Mouse (Mus musculus) C2C12 (cell line): ENCODE data around the gene Gm10959. TPM values are rescaled to one million over a fixed set of nuclear protein-coding genes. Genes with fewer than 3 reads are reported as not detected.

Experiments
- H3K27me3 ChIP-seq: one replicate; pipeline ENCODE4 v1.6.1; 2011; ENCODE audit not compliant: control insufficient read depth, insufficient read depth, insufficient read length
- H3K36me3 ChIP-seq: one replicate; pipeline ENCODE4 v1.6.1; 2011; ENCODE audit not compliant: control insufficient read depth, insufficient read depth
- H3K4me3 ChIP-seq: one replicate; pipeline ENCODE4 v1.5.1; 2011; ENCODE audit warnings: mild to moderate bottlenecking, control low read depth; ENCODE audit not compliant: poor library complexity, insufficient read depth, severe bottlenecking
- H3K79me2 ChIP-seq: one replicate; pipeline ENCODE4 v1.6.1; 2011; ENCODE audit not compliant: control insufficient read depth, insufficient read depth
- H3K79me3 ChIP-seq: one replicate; pipeline ENCODE4 v1.6.1; 2011; ENCODE audit warnings: low read depth, control low read depth
- H3ac ChIP-seq: one replicate; pipeline ENCODE3; 2011; ENCODE audit warnings: low read depth; ENCODE audit not compliant: control insufficient read depth, insufficient read length
- CEBPB ChIP-seq: IDR thresholded peaks from one replicate; pipeline ENCODE4 v1.6.1; 2011; ENCODE audit warnings: low read depth, mild to moderate bottlenecking, control low read depth, moderate library complexity
- CTCF ChIP-seq: IDR thresholded peaks from one replicate; pipeline ENCODE4 v1.5.1; 2011; ENCODE audit not compliant: control insufficient read depth, insufficient read depth, insufficient read length
- FOSL1 ChIP-seq: IDR thresholded peaks from one replicate; pipeline ENCODE4 v1.8.0; 2011; ENCODE audit warnings: mild to moderate bottlenecking, low read length; ENCODE audit not compliant: poor library complexity, insufficient read depth, severe bottlenecking
- MAX ChIP-seq: IDR thresholded peaks from one replicate; pipeline ENCODE4 v1.6.1; 2011; ENCODE audit warnings: mild to moderate bottlenecking, control low read depth
- MYOD1 ChIP-seq: IDR thresholded peaks from one replicate; pipeline ENCODE4 v1.6.1; 2011; ENCODE audit warnings: low read depth; ENCODE audit not compliant: control insufficient read depth, insufficient read length
- MYOG ChIP-seq: IDR thresholded peaks from one replicate; pipeline ENCODE4 v1.6.1; 2011; ENCODE audit not compliant: control insufficient read depth, insufficient read length; ENCODE audit errors: extremely low read depth
- USF1 ChIP-seq: IDR thresholded peaks from one replicate; pipeline ENCODE4 v1.6.1; 2011; ENCODE audit warnings: low read depth, mild to moderate bottlenecking, control low read depth, moderate library complexity
- polyA plus RNA-seq: library from polyadenylated mRNA; unstranded; fragments of >200 nt; fragmentation: generic; extraction: Trizol; gene quantifications from one replicate; pipeline ENCODE4 v1.2.1, GENCODE M21; 2012; ENCODE audit warnings: missing spikeins

Gm10959 gene
- polyA plus RNA-seq, 1 experiment = not detected

DNA sequence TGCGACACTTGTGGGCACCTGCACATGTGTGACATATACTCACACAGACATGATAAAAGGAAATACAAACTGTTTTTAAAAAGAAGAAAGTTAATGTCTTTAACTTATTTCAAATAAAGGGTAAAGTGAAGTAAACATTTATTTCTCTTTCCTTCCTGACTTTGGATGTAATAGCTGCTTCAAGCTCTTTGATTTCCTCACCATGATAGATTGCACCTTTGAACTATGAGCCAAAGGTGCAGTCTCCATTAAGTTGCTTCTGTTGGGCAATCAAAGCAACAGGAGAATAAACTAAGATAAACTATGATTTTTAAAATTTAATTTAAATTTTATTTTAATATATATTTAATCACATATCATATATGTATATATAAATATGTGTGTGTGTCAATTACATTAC lies 50.9 kb downstream of the Gm10959 start:
- Histone ChIP-seq H3K79me2 (no peaks in the 10 kb centered on the region), H3K27me3 (no peaks in the 10 kb centered on the region), H3K4me3 (no peak overlapping the region), H3ac (no peak overlapping the region), H3K79me3 (no peaks in the 10 kb centered on the region), H3K36me3 (no peaks in the 10 kb centered on the region)
- TF ChIP-seq FOSL1 = no peak
- no peak for TF ChIP-seq MAX
- TF ChIP-seq MYOG = no peak
- no peak for TF ChIP-seq CTCF
- TF ChIP-seq CEBPB = no peak
- TF ChIP-seq USF1 = no peak
- TF ChIP-seq MYOD1 = no peak

DNA sequence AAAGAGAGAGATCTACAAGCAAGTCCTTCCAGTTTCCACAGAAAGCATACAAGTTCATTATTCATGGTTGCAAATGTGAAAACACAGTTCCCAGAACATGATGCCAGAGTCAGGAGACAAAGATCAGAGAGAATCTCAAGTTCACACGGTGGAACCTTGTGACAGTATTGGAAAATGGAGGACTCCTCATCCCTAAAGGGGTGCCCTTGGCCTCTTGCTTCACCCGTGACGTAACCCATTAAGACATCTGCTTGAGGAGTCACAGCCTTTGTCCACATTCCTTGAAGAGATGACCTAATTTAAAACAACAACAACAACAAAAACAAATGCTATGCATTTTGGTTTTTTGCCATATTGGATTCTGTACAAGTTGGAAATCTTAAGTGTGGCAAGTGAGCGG lies 54.1 kb downstream of the Gm10959 start:
- TF ChIP-seq MAX (no peak), CEBPB (no peak), USF1 (no peak), FOSL1 (no peak), MYOG (no peak), CTCF (no peak), MYOD1 (no peak)
- H3K27me3 ChIP-seq = no peaks in the 10 kb centered on the region
- no peaks in the 10 kb centered on the region for H3K36me3 ChIP-seq
- H3K4me3 ChIP-seq = no peak overlapping the region
- no peaks in the 10 kb centered on the region for H3K79me3 ChIP-seq
- H3K79me2 ChIP-seq = no peaks in the 10 kb centered on the region
- no peak overlapping the region for H3ac ChIP-seq

Other genes starting within 250 kb of the Gm10959 start
- 2.9 TPM for gene Pde5a, start 190.4 kb downstream of the Gm10959 start, polyA plus RNA-seq
- not detected for gene Fabp2, start 24.3 kb downstream of the Gm10959 start, polyA plus RNA-seq
- gene 1810037I17Rik, start 4.8 kb upstream of the Gm10959 start, polyA plus RNA-seq = 64.2 TPM
- gene Usp53, start 65.2 kb upstream of the Gm10959 start, polyA plus RNA-seq = 1.7 TPM
- gene Myoz2, start 115.7 kb upstream of the Gm10959 start, polyA plus RNA-seq = 0.06 TPM